Mouse (Mus musculus): ENCODE measurements around the gene Trim14. TPM values are rescaled to one million over a fixed set of nuclear protein-coding genes. Genes with fewer than 3 reads are reported as not detected.

Gene Trim14
- polyA plus RNA-seq, 1 experiment from 2014 or later = 2.3 TPM

DNA sequence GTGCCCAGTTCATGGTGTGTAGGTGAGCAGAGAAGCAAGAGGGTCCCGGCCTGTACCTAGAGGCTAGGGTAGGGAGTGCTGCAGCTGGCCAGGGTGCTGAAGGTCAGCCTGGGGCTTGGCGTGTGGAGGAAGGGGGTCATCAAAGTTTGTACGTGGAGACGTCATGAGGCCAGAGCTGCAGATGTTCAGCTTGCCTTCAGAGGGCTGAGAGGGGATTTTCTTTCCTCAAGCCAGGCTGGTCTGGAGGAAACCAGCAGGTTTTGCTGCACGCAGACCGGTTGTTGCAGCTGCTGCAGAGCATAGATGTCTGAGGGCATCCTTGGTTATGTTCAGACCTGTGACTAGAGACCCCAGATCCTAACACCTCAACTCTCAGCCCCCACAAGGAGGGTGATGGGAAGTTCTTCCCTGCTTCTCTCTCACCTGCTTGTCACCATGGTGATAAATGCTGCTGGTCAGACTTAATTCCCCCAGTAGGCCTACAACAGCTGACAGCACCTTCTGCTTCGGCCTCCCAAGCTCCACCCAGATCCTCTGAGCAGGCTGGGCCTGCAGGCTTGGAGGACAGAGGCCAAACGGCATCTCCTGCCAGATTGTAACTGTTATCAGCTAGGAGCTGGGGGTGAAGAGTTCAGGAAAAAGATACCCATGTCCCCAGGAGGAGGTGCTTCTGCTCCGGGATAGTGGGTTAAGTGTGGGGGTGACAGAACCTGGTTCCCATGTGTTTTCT lies 38.2 kb upstream of the Trim14 start:
- Histone ChIP-seq H3K4me3 (no peak overlapping the region), H3K27me3 (no peaks in the 10 kb centered on the region), H3K4me1 (no peaks in the 10 kb centered on the region), H3K9me3 (0 out of 2 replicates have a peak, but pooled peaks cover 3% of the 10 kb centered on the region), H3K4me2 (no peak overlapping the region), H3K27ac (no peak overlapping the region), H3K9ac (no peak overlapping the region), H3K36me3 (no peaks in the 10 kb centered on the region)
- ATAC-seq (ENCODE audit: insufficient number of reproducible peaks, insufficient read depth, low FRiP score, low TSS enrichment, low read depth) = no peak
- 52% methylated on average over 9 of the region's 9 CpGs for WGBS

DNA sequence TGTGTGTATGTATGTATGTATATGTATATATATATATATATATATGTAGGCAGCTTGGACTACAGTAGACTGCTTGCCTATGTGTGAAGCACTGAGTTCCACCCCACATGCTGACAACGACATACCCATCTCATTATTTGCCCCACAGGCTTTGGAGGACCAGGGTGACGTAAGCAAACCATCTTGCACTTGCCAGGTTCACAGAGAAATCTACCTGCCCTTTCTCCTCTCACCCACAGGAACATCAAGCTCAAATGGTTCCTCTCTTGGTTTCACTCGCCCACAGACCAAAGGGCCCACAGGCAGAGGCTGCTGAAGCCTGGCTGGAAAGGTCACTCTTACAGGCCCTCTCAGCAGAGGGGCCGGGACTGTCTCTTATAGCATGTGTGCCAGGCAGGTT lies 36.7 kb upstream of the Trim14 start:
- Histone ChIP-seq H3K4me3 (no peak overlapping the region), H3K27ac (no peak overlapping the region), H3K4me2 (no peak overlapping the region), H3K9ac (no peak overlapping the region), H3K4me1 (no peaks in the 10 kb centered on the region), H3K27me3 (no peaks in the 10 kb centered on the region), H3K9me3 (0 out of 2 replicates have a peak, but pooled peaks cover 3% of the 10 kb centered on the region), H3K36me3 (no peaks in the 10 kb centered on the region)
- 71% methylated on average over 4 of the region's 4 CpGs for WGBS
- no peak for ATAC-seq (ENCODE audit: insufficient number of reproducible peaks, insufficient read depth, low FRiP score, low TSS enrichment, low read depth)

DNA sequence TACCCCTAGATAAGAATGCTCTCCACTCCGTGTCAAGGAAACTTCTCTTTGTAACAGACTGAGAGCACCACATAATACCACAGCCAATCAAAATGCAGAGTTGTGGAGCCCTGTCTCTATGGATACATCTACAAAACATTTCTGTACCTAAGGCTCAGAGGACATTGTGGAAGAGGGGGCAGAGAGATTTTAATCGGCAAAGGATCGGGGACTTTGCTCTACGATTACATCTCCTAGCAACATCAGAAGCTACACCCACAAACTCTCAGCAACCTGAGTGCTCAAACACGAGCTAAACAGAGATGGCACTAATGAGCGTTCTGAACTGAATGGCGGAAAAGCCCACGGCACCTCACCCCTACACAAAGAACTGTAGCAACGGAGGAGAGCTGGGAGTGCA lies 35.8 kb upstream of the Trim14 start:
- Histone ChIP-seq H3K4me2 (no peak overlapping the region), H3K27me3 (no peaks in the 10 kb centered on the region), H3K9me3 (0 out of 2 replicates have a peak, but pooled peaks cover 3% of the 10 kb centered on the region), H3K4me1 (no peaks in the 10 kb centered on the region), H3K27ac (no peak overlapping the region), H3K36me3 (no peaks in the 10 kb centered on the region), H3K9ac (no peak overlapping the region), H3K4me3 (no peak overlapping the region)
- 91% methylated on average over 9 of the region's 9 CpGs for WGBS
- ATAC-seq (ENCODE audit: insufficient number of reproducible peaks, insufficient read depth, low FRiP score, low TSS enrichment, low read depth) = no peak

DNA sequence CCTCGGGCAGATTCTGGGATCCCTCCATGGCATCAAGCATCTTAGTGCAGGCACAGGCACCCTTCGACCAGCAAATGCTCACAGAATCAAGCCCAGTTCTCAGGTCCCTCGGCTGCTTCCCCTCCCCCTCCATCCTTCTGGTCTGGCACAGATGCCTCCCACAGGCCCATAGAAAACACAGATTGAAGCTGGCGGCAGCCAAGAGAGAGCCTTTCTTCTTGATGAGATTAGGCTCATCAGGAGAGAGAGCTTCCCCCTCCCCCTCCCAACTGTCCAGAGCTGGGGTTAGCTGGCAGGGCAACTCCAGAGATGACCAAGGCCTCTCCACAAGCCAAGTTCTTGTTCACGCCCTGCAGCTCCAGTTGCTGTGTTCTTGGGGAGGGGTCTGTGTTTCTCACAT lies 33.7 kb upstream of the Trim14 start:
- H3K9ac ChIP-seq = no peak overlapping the region
- 26% methylated on average over 5 of the region's 5 CpGs for WGBS
- peaks cover 4% of the 10 kb centered on the region; the same call in 1 of the 2 replicates for H3K4me1 ChIP-seq
- H3K4me3 ChIP-seq = no peak overlapping the region
- no peak overlapping the region for H3K4me2 ChIP-seq
- no peaks in the 10 kb centered on the region for H3K27me3 ChIP-seq
- ATAC-seq (ENCODE audit: insufficient number of reproducible peaks, insufficient read depth, low FRiP score, low TSS enrichment, low read depth) = no peak
- H3K27ac ChIP-seq = no peak overlapping the region
- H3K36me3 ChIP-seq = no peaks in the 10 kb centered on the region
- no peaks in the 10 kb centered on the region for H3K9me3 ChIP-seq

DNA sequence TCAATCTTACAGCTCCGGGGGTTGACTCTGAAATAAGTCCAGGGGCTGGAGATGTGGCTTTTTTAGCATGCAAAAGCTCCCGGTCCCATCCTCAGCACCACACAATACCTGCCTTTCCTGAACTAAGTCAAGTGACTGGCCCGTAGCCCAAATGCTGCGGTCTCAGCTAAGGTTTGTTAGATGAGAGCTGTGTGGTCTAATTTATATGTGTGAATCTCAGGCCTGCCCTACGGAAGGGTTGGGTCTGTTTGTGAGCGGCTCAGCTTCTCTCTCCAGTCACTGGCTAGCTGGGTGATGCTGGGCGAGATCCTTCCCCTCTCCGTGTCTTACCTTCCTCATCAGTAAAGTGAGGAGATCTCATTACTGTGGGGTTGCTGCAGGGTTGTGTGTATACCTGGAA lies 32.2 kb upstream of the Trim14 start:
- Histone ChIP-seq H3K36me3 (no peaks in the 10 kb centered on the region), H3K9ac (no peak overlapping the region), H3K4me3 (no peak overlapping the region), H3K9me3 (no peaks in the 10 kb centered on the region), H3K4me1 (peaks cover 4% of the 10 kb centered on the region; the same call in 1 of the 2 replicates), H3K27me3 (no peaks in the 10 kb centered on the region), H3K27ac (no peak overlapping the region), H3K4me2 (no peak overlapping the region)
- WGBS = 87% methylated on average over 8 of the region's 8 CpGs
- no peak for ATAC-seq (ENCODE audit: insufficient number of reproducible peaks, insufficient read depth, low FRiP score, low TSS enrichment, low read depth)

DNA sequence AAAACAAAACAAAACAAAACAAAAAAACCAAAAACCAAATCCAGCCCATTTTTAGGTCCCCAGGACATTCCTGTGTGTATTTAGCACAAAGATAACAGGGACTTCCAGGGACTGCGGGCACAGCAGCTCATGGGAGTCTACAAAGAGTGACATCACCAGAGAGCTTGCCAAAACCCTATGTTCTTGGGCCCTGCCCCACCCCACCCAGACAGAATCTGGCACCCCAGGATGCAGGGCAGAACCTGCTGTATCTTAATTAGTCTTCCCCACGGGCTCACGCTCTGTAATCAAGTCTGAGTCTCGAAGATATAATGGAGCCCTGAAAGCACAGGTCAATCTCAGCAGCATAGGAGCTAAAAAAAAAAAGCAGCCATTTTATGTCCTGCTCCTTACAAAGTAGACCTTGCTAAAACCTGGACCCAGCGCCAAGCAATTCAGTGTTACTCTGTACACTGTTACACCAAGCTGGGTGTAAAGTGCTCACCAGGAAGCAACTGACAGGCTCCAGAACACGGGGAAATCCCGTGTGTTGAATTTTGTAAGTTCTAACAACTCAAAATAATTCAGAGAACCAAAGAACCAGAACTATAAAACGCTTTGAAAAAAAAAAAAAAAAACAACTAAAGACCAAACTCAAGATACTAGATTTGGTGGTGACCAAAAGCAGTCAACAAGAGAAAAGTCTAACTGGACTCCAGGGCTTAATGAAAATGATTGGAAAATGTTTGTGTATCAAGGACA lies 31.2 kb upstream of the Trim14 start:
- H3K4me2 ChIP-seq = no peak overlapping the region
- H3K4me3 ChIP-seq = no peak overlapping the region
- no peak overlapping the region for H3K9ac ChIP-seq
- H3K27me3 ChIP-seq = no peaks in the 10 kb centered on the region
- H3K36me3 ChIP-seq = no peaks in the 10 kb centered on the region
- 78% methylated on average over 8 of the region's 8 CpGs for WGBS
- ATAC-seq (ENCODE audit: insufficient number of reproducible peaks, insufficient read depth, low FRiP score, low TSS enrichment, low read depth) = no peak
- peaks cover 4% of the 10 kb centered on the region; the same call in 1 of the 2 replicates for H3K4me1 ChIP-seq
- H3K27ac ChIP-seq = no peak overlapping the region
- no peaks in the 10 kb centered on the region for H3K9me3 ChIP-seq

DNA sequence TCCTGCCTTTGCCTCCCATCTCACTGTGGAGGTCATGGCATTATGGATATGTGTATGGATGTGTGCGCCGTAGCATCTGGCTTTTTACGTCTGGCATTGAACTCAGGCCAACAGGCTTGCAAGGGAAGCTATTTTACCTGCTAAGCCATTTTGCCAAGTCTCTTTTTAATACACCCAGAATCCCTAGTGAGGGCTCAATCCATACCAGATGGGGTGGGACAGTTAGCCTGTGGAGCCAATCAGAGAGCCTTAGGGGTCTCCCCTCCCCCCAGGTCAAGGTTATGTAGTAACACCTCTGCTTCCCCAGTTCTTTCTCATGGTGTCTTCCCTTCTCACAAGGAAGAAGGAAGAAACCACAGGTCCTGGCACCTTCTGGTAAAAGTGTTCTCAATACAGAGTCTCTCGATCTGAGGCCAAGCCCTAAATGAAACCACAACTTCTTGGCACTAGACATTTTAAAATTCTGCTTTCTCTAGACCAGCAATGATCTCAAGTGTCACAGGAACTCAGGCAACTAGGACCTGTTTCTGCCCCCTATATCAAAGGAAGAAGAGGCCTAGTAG lies 29.5 kb upstream of the Trim14 start:
- Histone ChIP-seq H3K9me3 (no peaks in the 10 kb centered on the region), H3K4me3 (no peak overlapping the region), H3K4me1 (peaks cover 4% of the 10 kb centered on the region; the same call in 1 of the 2 replicates), H3K27ac (no peak overlapping the region), H3K4me2 (no peak overlapping the region), H3K9ac (no peak overlapping the region), H3K27me3 (no peaks in the 10 kb centered on the region), H3K36me3 (no peaks in the 10 kb centered on the region)
- no peak for ATAC-seq (ENCODE audit: insufficient number of reproducible peaks, insufficient read depth, low FRiP score, low TSS enrichment, low read depth)
- WGBS = 80% methylated on average over 4 of the region's 4 CpGs

DNA sequence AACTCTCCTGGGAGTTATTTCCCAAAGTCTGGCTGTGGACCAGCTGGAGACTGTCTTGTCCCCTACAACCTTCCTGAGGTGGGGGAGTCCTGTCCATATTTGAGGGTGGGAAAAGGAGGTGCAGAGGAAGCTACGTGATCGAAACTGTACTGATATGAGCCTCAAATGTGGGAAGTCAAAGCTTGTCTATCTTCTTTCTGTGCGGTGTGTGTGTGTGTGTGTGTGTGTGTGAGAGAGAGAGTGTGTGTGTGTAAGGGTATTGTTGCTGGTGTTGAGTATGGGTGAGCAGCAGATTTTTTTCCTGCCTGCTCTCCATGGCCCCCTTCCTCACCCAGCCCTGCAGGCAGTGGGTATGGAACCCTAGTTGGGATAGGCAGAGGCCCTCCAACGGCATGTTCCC lies 28.3 kb upstream of the Trim14 start:
- Histone ChIP-seq H3K4me3 (no peak overlapping the region), H3K27ac (no peak overlapping the region), H3K36me3 (no peaks in the 10 kb centered on the region), H3K27me3 (no peaks in the 10 kb centered on the region), H3K4me1 (peaks cover 4% of the 10 kb centered on the region; the same call in 1 of the 2 replicates), H3K9ac (no peak overlapping the region), H3K4me2 (no peak overlapping the region), H3K9me3 (no peaks in the 10 kb centered on the region)
- ATAC-seq (ENCODE audit: insufficient number of reproducible peaks, insufficient read depth, low FRiP score, low TSS enrichment, low read depth) = no peak
- 90% methylated on average over 4 of the region's 4 CpGs for WGBS

DNA sequence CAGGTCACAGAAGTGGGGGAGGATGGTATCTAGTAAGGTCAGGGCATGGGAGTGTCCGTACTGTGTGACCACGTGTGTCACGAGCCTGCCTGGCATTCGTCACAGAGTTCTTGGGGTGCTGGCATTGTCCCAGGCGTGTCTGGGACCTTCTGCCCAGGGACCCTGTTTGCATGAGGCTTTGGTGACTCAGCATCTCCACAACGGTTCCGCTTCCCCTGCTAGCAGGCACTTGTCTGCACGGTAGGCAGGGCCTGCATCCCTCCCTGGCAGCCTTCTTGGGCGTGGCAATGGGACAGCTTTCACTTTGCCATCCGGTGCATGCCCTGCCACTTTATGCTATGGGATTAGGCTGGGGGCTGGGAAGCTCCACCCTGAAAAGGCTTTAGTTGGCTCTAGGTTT lies 27.9 kb upstream of the Trim14 start:
- 71% methylated on average over 10 of the region's 10 CpGs for WGBS
- H3K36me3 ChIP-seq = no peaks in the 10 kb centered on the region
- ATAC-seq (ENCODE audit: insufficient number of reproducible peaks, insufficient read depth, low FRiP score, low TSS enrichment, low read depth) = no peak
- H3K27me3 ChIP-seq = no peaks in the 10 kb centered on the region
- no peak overlapping the region for H3K9ac ChIP-seq
- H3K4me1 ChIP-seq = peaks cover 4% of the 10 kb centered on the region; the same call in 1 of the 2 replicates
- no peak overlapping the region for H3K27ac ChIP-seq
- no peak overlapping the region for H3K4me2 ChIP-seq
- H3K4me3 ChIP-seq = no peak overlapping the region
- no peaks in the 10 kb centered on the region for H3K9me3 ChIP-seq

DNA sequence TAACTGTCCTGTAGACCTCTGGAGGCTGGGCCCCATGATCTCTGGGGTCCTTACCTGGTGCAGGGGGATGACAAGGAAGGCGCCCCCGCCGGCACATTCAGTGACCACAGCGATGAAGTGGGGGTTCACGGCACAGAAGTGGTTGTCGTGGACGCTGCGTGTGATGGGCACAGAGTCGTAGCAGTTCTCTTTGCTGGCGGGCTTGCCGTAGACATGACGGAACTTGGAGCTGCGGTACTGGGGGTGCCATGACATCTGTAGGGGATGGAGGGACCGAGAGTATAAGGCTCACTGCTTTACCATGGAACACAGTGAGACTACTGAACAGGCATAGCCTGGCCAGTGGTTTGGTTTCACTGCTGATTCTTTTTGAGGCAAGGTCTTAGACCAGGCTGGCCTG lies 26.9 kb upstream of the Trim14 start:
- no peaks in the 10 kb centered on the region for H3K36me3 ChIP-seq
- H3K4me1 ChIP-seq = peaks cover 4% of the 10 kb centered on the region; the same call in 1 of the 2 replicates
- H3K4me3 ChIP-seq = no peak overlapping the region
- no peak overlapping the region for H3K4me2 ChIP-seq
- no peak overlapping the region for H3K9ac ChIP-seq
- ATAC-seq (ENCODE audit: insufficient number of reproducible peaks, insufficient read depth, low FRiP score, low TSS enrichment, low read depth) = no peak
- no peak overlapping the region for H3K27ac ChIP-seq
- H3K9me3 ChIP-seq = no peaks in the 10 kb centered on the region
- no peaks in the 10 kb centered on the region for H3K27me3 ChIP-seq
- WGBS = 93% methylated on average over 14 of the region's 14 CpGs

DNA sequence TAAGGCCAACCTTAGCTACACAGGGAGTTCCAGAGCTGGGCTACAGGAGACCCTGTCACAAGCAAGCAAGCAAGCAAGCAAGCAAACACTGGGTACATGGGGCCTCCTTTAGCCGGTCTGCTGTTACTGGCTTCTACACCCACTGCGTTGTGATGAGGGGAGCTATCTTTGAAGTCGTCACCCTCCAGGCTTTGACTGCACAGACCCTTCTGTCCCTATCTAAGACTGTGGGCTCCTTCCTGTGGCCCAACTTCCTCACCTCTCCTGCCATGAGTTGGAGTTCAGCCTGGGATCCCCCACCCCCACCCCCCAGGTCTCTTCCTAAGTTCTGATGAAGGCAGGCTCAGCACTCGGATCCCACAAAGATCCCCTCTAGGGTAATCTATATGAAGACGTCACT lies 26.1 kb upstream of the Trim14 start:
- Histone ChIP-seq H3K9me3 (no peaks in the 10 kb centered on the region), H3K4me1 (peaks cover 4% of the 10 kb centered on the region; the same call in 1 of the 2 replicates), H3K9ac (no peak overlapping the region), H3K4me3 (no peak overlapping the region), H3K4me2 (no peak overlapping the region), H3K27me3 (no peaks in the 10 kb centered on the region), H3K27ac (no peak overlapping the region), H3K36me3 (no peaks in the 10 kb centered on the region)
- ATAC-seq (ENCODE audit: insufficient number of reproducible peaks, insufficient read depth, low FRiP score, low TSS enrichment, low read depth) = no peak
- WGBS = 70% methylated on average over 5 of the region's 5 CpGs
